Mouse (Mus musculus) stomach, postnatal 0 days (tissue): ENCODE measurements around the gene Rsph3b.
"Not testable (repeated sequence)": the region's sequence is repeated elsewhere in the genome, so short reads cannot be mapped to it uniquely, and the experiment has no call there.

Experiments
- CTCF ChIP-seq: IDR thresholded peaks from 2 replicates; pipeline ENCODE4 v1.5.1; 2016; ENCODE audit warnings: antibody characterized with exemption, low read depth, mild to moderate bottlenecking, moderate library complexity
- EP300 ChIP-seq: optimal IDR thresholded peaks from 2 replicates; pipeline ENCODE3; 2016; ENCODE audit warnings: antibody characterized with exemption

DNA sequence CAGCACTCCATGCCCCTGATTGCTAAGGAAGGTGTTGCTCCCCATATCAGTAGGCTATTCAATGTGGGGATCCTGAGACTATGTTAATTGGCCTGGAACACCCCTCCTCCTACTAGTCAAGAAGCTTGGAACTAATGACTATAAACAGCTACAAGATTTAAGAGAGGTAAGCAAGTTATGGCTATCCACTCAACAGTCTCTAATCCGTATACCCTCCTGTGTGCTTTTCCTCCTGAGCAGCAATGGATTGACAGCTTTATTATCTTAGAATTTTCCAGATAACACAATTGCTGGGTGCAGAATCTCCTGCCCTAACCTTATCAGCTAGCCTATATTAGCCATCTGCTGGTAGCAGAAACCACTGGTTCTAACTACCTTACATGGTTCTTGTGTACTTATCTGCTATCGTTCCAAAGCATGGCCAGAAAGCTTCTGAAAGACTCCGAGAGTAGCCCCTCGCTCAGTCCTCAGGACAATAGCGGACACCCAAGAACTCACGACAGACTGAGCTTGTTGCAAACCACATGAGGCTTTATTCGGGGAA is 28.1 kb downstream of the Rsph3b start:
- not testable (repeated sequence) for TF ChIP-seq EP300, CTCF
